Mouse (Mus musculus) MEL (cell line): ENCODE measurements around the gene Fam169a. TPM values are rescaled to one million over a fixed set of nuclear protein-coding genes. Genes with fewer than 3 reads are reported as not detected.

Source experiments
- DNase-seq: peaks from one replicate; pipeline ENCODE4 v3.0.0; 2011; ENCODE audit warnings: low read depth, low spot score
- H3K27ac ChIP-seq: 2 replicates; pipeline ENCODE4 v1.5.1; 2012; ENCODE audit warnings: low read depth, mild to moderate bottlenecking, control low read depth, low read length, moderate library complexity; ENCODE audit not compliant: control insufficient read depth
- H3K27me3 ChIP-seq, 2 experiments: fragments of 150-350 bp in 1 of 2; sonication (generic) in 1 of 2; 2 replicates each; pipeline ENCODE4 v1.6.1; 2012; ENCODE audit warnings: low read length in 2 of 2, mild to moderate bottlenecking in 2 of 2, improper control_type of control experiment in 1 of 2, moderate library complexity in 1 of 2; ENCODE audit not compliant: insufficient read depth in 2 of 2, control insufficient read depth in 1 of 2
- H3K36me3 ChIP-seq, 2 experiments: 2 replicates each; pipeline ENCODE4 v1.6.1; 2012 to 2014; ENCODE audit warnings: low read length in 2 of 2, improper control_type of control experiment in 1 of 2, inconsistent platforms in 1 of 2, mild to moderate bottlenecking in 1 of 2; ENCODE audit not compliant: insufficient read depth in 2 of 2, control insufficient read depth in 1 of 2
- H3K4me1 ChIP-seq, 2 experiments: fragments of 150-350 bp in 1 of 2; sonication (generic) in 1 of 2; 2 replicates each; pipeline ENCODE4 v1.6.1; 2012; ENCODE audit warnings: low read length in 2 of 2, improper control_type of control experiment in 1 of 2, mild to moderate bottlenecking in 1 of 2; ENCODE audit not compliant: insufficient read depth in 2 of 2, control insufficient read depth in 1 of 2
- H3K4me3 ChIP-seq, 2 experiments: fragments of 150-350 bp in 1 of 2; sonication (generic) in 1 of 2; 2 replicates each; pipeline ENCODE4 v1.5.1; 2012; ENCODE audit warnings: low read depth in 2 of 2, low read length in 2 of 2, mild to moderate bottlenecking in 2 of 2, moderate library complexity in 2 of 2, control low read depth in 1 of 2, improper control_type of control experiment in 1 of 2; ENCODE audit not compliant: control insufficient read depth in 1 of 2, insufficient read depth in 1 of 2
- H3K79me2 ChIP-seq: 2 replicates; pipeline ENCODE4 v1.6.1; 2012; ENCODE audit warnings: mild to moderate bottlenecking, low read length, moderate library complexity; ENCODE audit not compliant: control insufficient read depth, poor library complexity, insufficient read depth
- H3K9ac ChIP-seq: 2 replicates; pipeline ENCODE4 v1.6.1; 2012; ENCODE audit warnings: low read depth, mild to moderate bottlenecking, control low read depth, low read length, moderate library complexity; ENCODE audit not compliant: control insufficient read depth, poor library complexity, severe bottlenecking
- H3K9me3 ChIP-seq: fragments of 150-350 bp; sonication (generic); replicated peaks from 2 replicates; pipeline ENCODE4 v1.6.1; 2012; ENCODE audit warnings: mild to moderate bottlenecking, low read length, improper control_type of control experiment, moderate library complexity; ENCODE audit not compliant: insufficient read depth
- CHD1 ChIP-seq: IDR thresholded peaks from 2 replicates; pipeline ENCODE4 v1.6.1; 2012; ENCODE audit warnings: low read depth, mild to moderate bottlenecking, inconsistent platforms, low read length, improper control_type of control experiment
- ELF1 ChIP-seq: IDR thresholded peaks from 2 replicates; pipeline ENCODE4 v1.6.1; 2014; ENCODE audit warnings: low read depth, mild to moderate bottlenecking, inconsistent platforms, low read length, improper control_type of control experiment, moderate library complexity
- GABPA ChIP-seq: IDR thresholded peaks from 2 replicates; pipeline ENCODE4 v1.6.1; 2012; ENCODE audit warnings: low read depth, mild to moderate bottlenecking, inconsistent platforms, low read length, improper control_type of control experiment, moderate library complexity
- JUND ChIP-seq: IDR thresholded peaks from 2 replicates; pipeline ENCODE4 v1.6.1; 2011; ENCODE audit warnings: low read depth, mild to moderate bottlenecking, improper control_type of control experiment, low read length
- MAFK ChIP-seq: IDR thresholded peaks from 2 replicates; pipeline ENCODE4 v1.6.1; 2011; ENCODE audit warnings: low read depth, mild to moderate bottlenecking, low read length, improper control_type of control experiment, borderline replicate concordance
- MAZ ChIP-seq: IDR thresholded peaks from 2 replicates; pipeline ENCODE4 v1.6.1; 2012; ENCODE audit warnings: low read depth, mild to moderate bottlenecking, inconsistent platforms, low read length, improper control_type of control experiment
- MEF2A ChIP-seq: IDR thresholded peaks from 2 replicates; pipeline ENCODE4 v1.6.1; 2014; ENCODE audit warnings: low read depth, mild to moderate bottlenecking, inconsistent platforms, low read length, improper control_type of control experiment; ENCODE audit not compliant: poor library complexity, insufficient replicate concordance, severe bottlenecking; ENCODE audit errors: extremely low read depth
- MXI1 ChIP-seq: IDR thresholded peaks from 2 replicates; pipeline ENCODE4 v1.6.1; 2011; ENCODE audit warnings: mild to moderate bottlenecking, low read depth, low read length, improper control_type of control experiment
- MYC ChIP-seq: IDR thresholded peaks from 2 replicates; pipeline ENCODE4 v1.6.1; 2011; ENCODE audit warnings: low read depth, mild to moderate bottlenecking, low read length, improper control_type of control experiment, moderate library complexity
- NELFE ChIP-seq: IDR thresholded peaks from 2 replicates; pipeline ENCODE4 v1.6.1; 2011; ENCODE audit warnings: low read depth, low read length, improper control_type of control experiment
- NRF1 ChIP-seq: IDR thresholded peaks from 2 replicates; pipeline ENCODE4 v1.6.1; 2014; ENCODE audit warnings: low read depth, mild to moderate bottlenecking, inconsistent platforms, low read length, improper control_type of control experiment, moderate library complexity; ENCODE audit not compliant: poor library complexity, insufficient read depth, severe bottlenecking
- POLR2A ChIP-seq, 2 experiments: IDR thresholded peaks; 2 replicates each; pipeline ENCODE4 v1.6.1; 2011 to 2012; ENCODE audit warnings: low read length in 2 of 2, mild to moderate bottlenecking in 2 of 2, control low read depth in 1 of 2, improper control_type of control experiment in 1 of 2, low read depth in 1 of 2, moderate library complexity in 1 of 2; ENCODE audit not compliant: control insufficient read depth in 1 of 2, insufficient read depth in 1 of 2, poor library complexity in 1 of 2
- RAD21 ChIP-seq: IDR thresholded peaks from 2 replicates; pipeline ENCODE4 v1.6.1; 2011; ENCODE audit warnings: mild to moderate bottlenecking, low read depth, low read length, improper control_type of control experiment
- RCOR1 ChIP-seq: IDR thresholded peaks from 2 replicates; pipeline ENCODE4 v1.6.1; 2012; ENCODE audit warnings: low read depth, mild to moderate bottlenecking, inconsistent platforms, low read length, improper control_type of control experiment
- SIN3A ChIP-seq: IDR thresholded peaks from 2 replicates; pipeline ENCODE4 v1.6.1; 2012; ENCODE audit warnings: low read length, improper control_type of control experiment, inconsistent platforms
- TAL1 ChIP-seq: IDR thresholded peaks from 2 replicates; pipeline ENCODE4 v1.6.1; 2012; ENCODE audit warnings: mild to moderate bottlenecking, inconsistent platforms, low read length, moderate library complexity, mixed read lengths
- TBP ChIP-seq: IDR thresholded peaks from 2 replicates; pipeline ENCODE4 v1.8.0; 2011; ENCODE audit warnings: low read depth, low read length, improper control_type of control experiment
- TCF12 ChIP-seq: IDR thresholded peaks from 2 replicates; pipeline ENCODE4 v1.6.1; 2014; ENCODE audit warnings: low read depth, mild to moderate bottlenecking, inconsistent platforms, low read length, improper control_type of control experiment, moderate library complexity
- UBTF ChIP-seq: IDR thresholded peaks from 2 replicates; pipeline ENCODE4 v1.6.1; 2012; ENCODE audit warnings: low read depth, mild to moderate bottlenecking, inconsistent platforms, low read length, improper control_type of control experiment, moderate library complexity, borderline replicate concordance; ENCODE audit not compliant: insufficient read depth
- ZC3H11A ChIP-seq: IDR thresholded peaks from 2 replicates; pipeline ENCODE4 v1.6.1; 2012; ENCODE audit warnings: low read depth, mild to moderate bottlenecking, inconsistent platforms, low read length, improper control_type of control experiment
- ZKSCAN1 ChIP-seq: IDR thresholded peaks from 2 replicates; pipeline ENCODE4 v1.6.1; 2012; ENCODE audit warnings: low read depth, mild to moderate bottlenecking, inconsistent platforms, low read length, improper control_type of control experiment, moderate library complexity
- ZMIZ1 ChIP-seq: IDR thresholded peaks from 2 replicates; pipeline ENCODE4 v1.6.1; 2012; ENCODE audit warnings: low read depth, mild to moderate bottlenecking, inconsistent platforms, low read length, improper control_type of control experiment, moderate library complexity
- ZNF384 ChIP-seq: IDR thresholded peaks from 2 replicates; pipeline ENCODE4 v1.6.1; 2012; ENCODE audit warnings: low read depth, mild to moderate bottlenecking, inconsistent platforms, low read length, improper control_type of control experiment
- polyA plus RNA-seq, 2 experiments: library from polyadenylated mRNA; stranded (reverse) in 1 of 2; unstranded in 1 of 2; fragments of >175 nt in 1 of 2; fragments of >200 nt in 1 of 2; gene quantifications; 2 replicates each; pipeline versions ENCODE4 v1.2.1 to v1.2.4; 2012; ENCODE audit warnings: low replicate concordance in 2 of 2, low read depth in 1 of 2; ENCODE audit not compliant: insufficient read length in 2 of 2, insufficient read depth in 1 of 2, missing spikeins in 1 of 2
- total RNA-seq: library from RNA; depleted of rRNA; stranded (reverse); fragments of 300-350 nt; gene quantifications from 2 replicates; pipeline ENCODE4 v1.2.3, GENCODE M21; 2012

Fam169a gene
- total and polyA plus RNA-seq, 3 experiments: 0.62 to 0.89 TPM; not detected in 1

GRCm38 (mm10) chr13:97021906-97022305 is 45.2 kb upstream of the Fam169a start:
- Histone ChIP-seq H3K9me3 (no peaks in the 10 kb centered on the region), H3K4me1 (no peaks in the 10 kb centered on the region), H3K36me3 (no peaks in the 10 kb centered on the region), H3K27ac (no peak overlapping the region), H3K79me2 (no peaks in the 10 kb centered on the region)
- DNase-seq: no peak
- no peak for TF ChIP-seq TBP
- no peak for TF ChIP-seq ZC3H11A
- TF ChIP-seq CHD1: no peak
- TF ChIP-seq ELF1: no peak
- no peak for TF ChIP-seq POLR2A (IDR thresholded peaks at IDR 0.05; ENCODE audit: control insufficient read depth in 1 of 2, insufficient read depth in 1 of 2, low read depth in 1 of 2, low read length in 2 of 2, poor library complexity in 1 of 2)
- TF ChIP-seq TAL1: no peak
- TF ChIP-seq SIN3A: no peak
- no peak for TF ChIP-seq MAZ
- TF ChIP-seq NELFE: no peak
- no peak for TF ChIP-seq UBTF
- TF ChIP-seq MAFK: no peak
- TF ChIP-seq, all 39 proteins: peak for 0
- Histone ChIP-seq H3K9ac (no peak overlapping the region), H3K4me3 (no peak overlapping the region), H3K27me3 (no peaks in the 10 kb centered on the region)

DNA sequence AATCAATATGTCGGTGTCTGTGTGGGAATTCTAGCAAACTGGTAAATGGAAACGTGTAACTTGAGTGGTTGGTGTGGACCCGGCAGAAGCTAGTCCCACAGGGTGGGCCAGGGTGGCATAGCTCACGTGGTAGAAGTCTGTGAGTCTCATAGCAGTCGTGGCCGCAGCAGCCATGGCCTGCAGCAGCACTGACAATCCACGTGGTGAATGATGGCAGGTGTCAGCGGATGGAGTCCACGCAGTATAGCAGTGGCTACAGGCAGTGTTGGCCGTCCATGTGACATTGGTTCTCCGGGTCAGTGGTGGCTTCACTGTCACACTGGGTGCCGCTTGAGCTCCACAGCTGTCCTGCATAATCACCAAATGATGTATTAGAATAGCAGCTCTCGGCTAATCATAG is 37.0 kb upstream of the Fam169a start:
- no peak overlapping the region for H3K27ac ChIP-seq
- no peaks in the 10 kb centered on the region for H3K9me3 ChIP-seq
- TF ChIP-seq CHD1 (no peak), MEF2A (no peak), ZNF384 (no peak), MXI1 (no peak)
- H3K9ac ChIP-seq: no peak overlapping the region
- no peaks in the 10 kb centered on the region for H3K36me3 ChIP-seq
- H3K79me2 ChIP-seq: no peaks in the 10 kb centered on the region
- DNase-seq: no peak
- no peak overlapping the region for H3K4me3 ChIP-seq
- no peaks in the 10 kb centered on the region for H3K4me1 ChIP-seq
- H3K27me3 ChIP-seq: no peaks in the 10 kb centered on the region

- Histone ChIP-seq H3K79me2 (no peaks in the 10 kb centered on the region), H3K27me3 (no peaks in the 10 kb centered on the region)
- no peak for TF ChIP-seq NRF1
- no peak for TF ChIP-seq NELFE
- TF ChIP-seq GABPA: no peak
- TF ChIP-seq ELF1: no peak
- TF ChIP-seq MAZ: no peak
- no peak for TF ChIP-seq JUND
- no peak for TF ChIP-seq UBTF
- no peak for TF ChIP-seq ZMIZ1
- TF ChIP-seq TCF12: no peak
- no peak for TF ChIP-seq TAL1
- no peak for TF ChIP-seq RAD21
- no peak for TF ChIP-seq POLR2A (IDR thresholded peaks at IDR 0.05; ENCODE audit: control insufficient read depth in 1 of 2, insufficient read depth in 1 of 2, low read depth in 1 of 2, low read length in 2 of 2, poor library complexity in 1 of 2)
- no peak for TF ChIP-seq RCOR1
- no peak for TF ChIP-seq ZKSCAN1
- TF ChIP-seq ZC3H11A: no peak
- TF ChIP-seq MYC: no peak
- TF ChIP-seq, all 39 proteins: peak for 0
- no peak within 1 kb of the TSS for H3K27ac ChIP-seq
- no peak for DNase-seq
- no peaks in the 10 kb centered on the region for H3K4me1 ChIP-seq
- H3K9me3 ChIP-seq: no peaks in the 10 kb centered on the region
- H3K4me3 ChIP-seq: no peak within 1 kb of the TSS
- no peaks in the 10 kb centered on the region for H3K36me3 ChIP-seq
- no peak within 1 kb of the TSS for H3K9ac ChIP-seq
These were observed 32.8 kb upstream of the Fam169a start, which contains the start of gene 1700029F12Rik for GRCm38 (mm10) chr13:97034262-97034661. TSS of gene 1700029F12Rik (minus strand) at chr13:97034362.
